Mouse (Mus musculus) testis, adult 2 months (tissue): ENCODE results near the gene Efnb1.
A peak's percentile ranks its signal among the peaks of the same experiment; 100 is the strongest.

Experiments
- CTCF ChIP-seq: fragments of 200-500 bp; IDR thresholded peaks from 2 replicates; pipeline ENCODE4 v1.5.1; 2012; ENCODE audit warnings: low read depth, mild to moderate bottlenecking, inconsistent platforms, low read length, moderate library complexity; ENCODE audit not compliant: control insufficient read depth, insufficient read depth, insufficient replicate concordance
- POLR2A ChIP-seq: fragments of 200-500 bp; IDR thresholded peaks from 2 replicates; pipeline ENCODE4 v1.6.1; 2012; ENCODE audit warnings: low read depth, mild to moderate bottlenecking, inconsistent platforms, low read length, moderate library complexity; ENCODE audit not compliant: control insufficient read depth

GRCm38 (mm10) chrX:99130059-99130458 lies 5.9 kb upstream of the Efnb1 start:
- TF ChIP-seq CTCF (peak; percentile 55; the same call in 1 of the 2 replicates), POLR2A (no peak)
